9 mouse cellular contexts compared by ENCODE assay signal in genomic region chr4:45467115-45467912, GRCm38 (mm10). TPM values are rescaled to one million over a fixed set of nuclear protein-coding genes. Genes with fewer than 3 reads are reported as not detected.
A peak's percentile ranks its signal among the peaks of the same experiment; 100 is the strongest.
DNase-seq lines count a peak whose midpoint lies in the region; ATAC-seq and TF ChIP-seq lines count a peak whose summit lies in the region.
"Had no signal": no experiment of that assay in that cellular context is flagged by ENCODE, and none has a peak within 500 bp of the region (broad histone marks: within the 10 kb centered on the region; RNA-seq: fewer than 3 reads in every experiment).

No protein-coding gene starts in this region.

- H3K4me2 ChIP-seq in stomach, postnatal 0 days (replicated peaks; ENCODE audit: low read depth) = no peak overlapping the region

- peak; percentile 98 for DNase-seq in left cerebral cortex, postnatal 4 days
- DNase-seq in left cerebral cortex, adult 2 months (ENCODE audit: extremely low spot score in 1 of 2, low spot score in 2 of 2) = no peak
- DNase-seq in adrenal gland, postnatal 14 days = peak; percentile 95
- peak; percentile 92 for DNase-seq in gastrocnemius, adult 18-20 months (ENCODE audit: low spot score)
- peak; percentile 75 to 78 for DNase-seq in heart, postnatal 36 days
- no peak for DNase-seq in stomach, postnatal 0 days (ENCODE audit: low spot score)
- DNase-seq in B cell, adult 2 months = no peak
- no peak for DNase-seq in c-Kit-positive CD71-positive TER-119-positive erythroid progenitor cells, embryonic 14.5 days (ENCODE audit: low spot score)

- ATAC-seq in stomach, postnatal 0 days (ENCODE audit: low FRiP score, low TSS enrichment) = no peak

- no peak overlapping the region for H3K9ac ChIP-seq in stomach, postnatal 0 days (ENCODE audit: low read length)

- H3K9me3 ChIP-seq in stomach, postnatal 0 days (ENCODE audit: control insufficient read depth, low read length) = no peaks in the 10 kb centered on the region
- H3K9me3 ChIP-seq: G1E had no signal

- WGBS in stomach, postnatal 0 days = 66% methylated on average over 12 of the region's 12 CpGs

- no peak overlapping the region for H3K4me3 ChIP-seq in left cerebral cortex, adult 2 months
- no peak overlapping the region for H3K4me3 ChIP-seq in stomach, postnatal 0 days (ENCODE audit: low read depth, low read length)

- H3K27me3 ChIP-seq in stomach, postnatal 0 days (ENCODE audit: control insufficient read depth, insufficient read depth, low read length) = no peaks in the 10 kb centered on the region

- peaks cover 11% of the 10 kb centered on the region for H3K4me1 ChIP-seq in stomach, postnatal 0 days (replicated peaks; ENCODE audit: control insufficient read depth, insufficient read depth)

- no peak for TF ChIP-seq EP300 in stomach, postnatal 0 days (optimal IDR thresholded peaks at IDR 0.05)

- no peaks in the 10 kb centered on the region for H3K36me3 ChIP-seq in stomach, postnatal 0 days (ENCODE audit: control insufficient read depth, insufficient read depth, low read length)
- H3K36me3 ChIP-seq: G1E had no signal

- intact Hi-C loops in left cerebral cortex, postnatal 4 days (cut with DNase I) = no loop called here
- intact Hi-C loops in left cerebral cortex, adult 2 months (cut with DNase I) = loop anchor here (1.0 kb wide), 1 partner anchor 11 kb away; no protein-coding TSS in a partner anchor
- intact Hi-C loops in heart, postnatal 36 days (cut with DNase I) = no loop called here

- TF ChIP-seq CTCF in left cerebral cortex, adult 2 months (IDR thresholded peaks at IDR 0.05) = no peak
- TF ChIP-seq CTCF in stomach, postnatal 0 days (IDR thresholded peaks at IDR 0.05; ENCODE audit: low read depth) = no peak

- H3K27ac ChIP-seq in left cerebral cortex, adult 2 months = no peak overlapping the region
- H3K27ac ChIP-seq in stomach, postnatal 0 days (replicated peaks) = peak overlapping the region; percentile 61; the same call in 1 of the 2 replicates

RNA-seq across cellular contexts. Expression of gene Slc25a51, which starts 58.7 kb away (rescaled TPM):
- total RNA-seq in left cerebral cortex, postnatal 4 days (2021) = 100 to 1,000 TPM; 113 to 116 TPM
- total RNA-seq in left cerebral cortex, adult 2 months (2021) = 100 to 1,000 TPM; 115 to 122 TPM
- total RNA-seq in adrenal gland, postnatal 14 days (2021) = 449 and 529 TPM in 2 replicates
- 10 to 100 TPM; 90.9 to 92.9 TPM for total RNA-seq in gastrocnemius, adult 18-20 months (2021)
- 100 to 1,000 TPM; 107 to 111 TPM for total RNA-seq in heart, postnatal 36 days (2021)
- polyA plus RNA-seq in stomach, postnatal 0 days (2015; fragmentation: Nextera tagmentation; extraction: Ambion mirVana) = 39.9 and 40.5 TPM in 2 replicates

Comparison
In these comparisons a context has a peak if more than half of its experiments do, and no peak if none do; other contexts are left out.
1. DNase-seq: peak in left cerebral cortex, postnatal 4 days (single experiment), adrenal gland, postnatal 14 days (single experiment), gastrocnemius, adult 18-20 months (single experiment) and heart, postnatal 36 days (2 of 2); none in left cerebral cortex, adult 2 months (0 of 2), stomach, postnatal 0 days (single experiment), B cell, adult 2 months (0 of 2) and c-Kit-positive CD71-positive TER-119-positive erythroid progenitor cells, embryonic 14.5 days (single experiment).